Mouse (Mus musculus) cerebellum, adult 2 months (tissue): ENCODE measurements around the gene Cpa5.

Experiments
- CTCF ChIP-seq: fragments of 200-500 bp; IDR thresholded peaks from 2 replicates; pipeline ENCODE4 v1.5.1; 2011; ENCODE audit warnings: low read depth, mild to moderate bottlenecking, control low read depth, low read length, moderate library complexity, borderline replicate concordance; ENCODE audit not compliant: insufficient read depth
- POLR2A ChIP-seq: fragments of 200-500 bp; IDR thresholded peaks from 2 replicates; pipeline ENCODE4 v1.6.1; 2011; ENCODE audit warnings: low read length, control low read depth, borderline replicate concordance; ENCODE audit not compliant: insufficient read depth

- TF ChIP-seq POLR2A (no peak), CTCF (no peak)
Observed at GRCm38 (mm10) chr6:30574945-30575344, 35.9 kb upstream of the Cpa5 start.
